Mouse (Mus musculus): ENCODE data around the gene Gm28845. TPM values are rescaled to one million over a fixed set of nuclear protein-coding genes. Genes with fewer than 3 reads are reported as not detected.

The Gm28845 gene
- not detected for polyA plus RNA-seq (2017; shearing (Covaris generic))

DNA sequence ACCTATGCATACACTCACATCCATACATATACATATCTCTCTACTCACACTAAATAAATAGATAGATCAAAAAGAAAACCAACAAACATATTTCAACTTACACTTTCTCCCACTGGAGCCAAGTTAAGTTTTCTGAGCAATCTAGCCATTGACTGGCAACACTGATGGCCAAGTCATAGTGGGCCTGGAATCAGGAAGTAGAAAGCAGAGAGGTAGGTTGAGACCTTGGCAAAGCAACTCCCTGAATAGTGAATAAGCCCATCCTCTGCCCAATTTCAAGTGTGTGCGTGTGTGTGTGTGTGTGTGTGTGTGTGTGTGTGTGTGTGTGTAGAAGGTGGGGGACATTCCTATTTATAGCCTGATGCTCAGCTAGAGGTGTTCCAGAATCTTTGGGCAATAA lies at the start of gene Gm28845:
Gene Gm28845, minus strand, starts transcription at position 121 of the 400 bp plus-strand sequence.

DNA sequence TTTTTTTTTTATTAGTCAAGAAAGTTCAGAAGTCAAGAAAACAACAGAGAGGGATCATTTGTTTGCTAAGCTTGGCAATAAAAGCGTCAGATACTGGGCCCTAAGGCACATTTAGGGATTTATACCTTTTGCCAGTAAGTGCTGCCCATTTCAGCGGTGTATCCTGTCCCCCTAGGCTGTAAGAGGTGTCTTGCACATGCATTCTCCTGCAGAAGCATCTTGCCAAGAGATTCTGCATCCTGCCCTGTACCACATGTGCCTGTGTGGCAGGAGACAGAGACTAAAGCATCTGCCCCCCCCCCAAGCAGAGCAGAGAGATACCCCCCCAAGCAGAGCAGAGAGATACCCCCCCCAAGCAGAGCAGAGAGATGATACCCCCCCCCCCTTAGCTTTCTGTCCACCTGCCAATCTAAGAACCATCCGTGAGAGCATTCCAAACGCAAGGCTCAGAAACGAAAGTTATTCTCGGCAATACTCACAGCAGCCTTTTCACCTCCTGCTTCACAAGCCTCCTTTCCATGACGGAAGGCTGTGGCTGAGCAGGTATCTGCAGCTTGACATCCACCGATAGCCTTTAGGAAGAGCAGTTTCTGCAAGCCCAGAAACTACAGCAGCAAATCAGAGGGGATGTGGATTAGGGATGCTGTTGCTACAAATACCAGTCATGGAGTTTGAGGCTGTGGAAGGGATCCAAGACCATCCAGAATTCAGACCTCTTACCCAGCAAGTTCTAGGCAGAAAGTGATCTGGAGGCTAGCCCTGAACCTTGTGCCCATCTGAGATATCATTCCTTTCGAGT lies 3.4 kb upstream of the Gm28845 start, which contains the start of gene D630023F18Rik:
Gene D630023F18Rik, minus strand, starts transcription at position 641 of the 799 bp plus-strand sequence.

DNA sequence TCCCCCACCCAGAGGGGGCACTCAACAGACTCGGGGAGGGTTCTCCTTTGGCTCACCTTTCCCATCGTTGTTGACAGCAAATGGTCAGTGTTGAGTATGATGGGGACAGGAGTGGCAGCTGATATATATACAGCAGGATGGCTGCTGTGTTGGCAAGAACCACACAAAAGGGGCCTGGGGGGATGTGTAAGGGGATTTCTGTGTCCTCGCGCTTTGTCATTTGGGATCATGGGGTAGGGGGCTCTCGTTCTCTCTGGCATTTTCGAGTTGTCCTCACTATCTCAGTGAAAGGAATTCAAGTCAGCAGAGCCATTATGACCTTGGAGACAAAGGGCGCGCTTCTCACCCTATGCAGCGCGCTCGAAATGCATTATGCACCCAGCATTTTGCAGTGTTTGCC lies 16.1 kb downstream of the Gm28845 start, which contains the start of gene Cryga:
Gene Cryga, minus strand, starts transcription at position 101 of the 400 bp plus-strand sequence.

DNA sequence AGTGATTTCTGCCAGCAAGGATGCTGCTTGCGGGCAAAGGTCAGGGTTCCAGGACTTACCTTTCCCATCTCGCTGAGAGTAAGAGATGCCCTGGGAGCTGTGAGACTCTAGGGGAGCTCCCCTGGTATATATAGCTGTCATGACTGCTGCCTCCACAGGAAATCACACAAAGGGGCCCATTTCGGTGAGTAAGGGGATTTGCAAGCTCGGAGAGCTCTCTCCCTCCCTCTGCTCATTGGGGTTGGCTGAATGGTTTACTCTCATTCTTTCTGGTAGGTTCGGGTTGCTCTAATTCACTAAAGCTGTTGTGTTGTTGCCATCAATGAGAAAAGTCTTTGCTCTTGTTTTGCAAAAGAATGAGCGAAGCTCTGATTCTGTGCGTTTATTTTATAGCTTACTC lies 37.2 kb downstream of the Gm28845 start, which contains the start of gene Crygb:
Gene Crygb, minus strand, starts transcription at position 101 of the 400 bp plus-strand sequence.

DNA sequence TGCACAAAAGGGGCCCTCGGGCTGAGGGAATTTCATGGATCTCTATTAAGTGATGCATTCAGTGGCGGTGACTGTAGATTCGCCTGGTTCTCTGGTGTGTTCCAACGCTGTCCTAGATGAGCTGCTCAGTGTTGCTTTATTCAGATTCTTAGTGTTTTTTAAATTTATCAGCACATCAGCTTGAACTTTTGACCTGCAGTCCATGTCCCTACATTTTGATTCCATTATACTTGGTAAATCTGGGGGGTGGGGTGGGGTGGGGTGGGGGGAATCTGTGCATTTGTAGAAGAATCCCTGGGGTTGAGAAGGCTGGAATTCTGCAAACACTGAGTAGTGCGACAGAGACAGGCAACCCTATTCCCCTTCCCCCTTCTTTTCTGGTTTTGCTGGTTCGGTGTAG lies 45.8 kb downstream of the Gm28845 start, which contains the start of gene Crygc:
Gene Crygc, minus strand, starts transcription at position 101 of the 400 bp plus-strand sequence.

DNA sequence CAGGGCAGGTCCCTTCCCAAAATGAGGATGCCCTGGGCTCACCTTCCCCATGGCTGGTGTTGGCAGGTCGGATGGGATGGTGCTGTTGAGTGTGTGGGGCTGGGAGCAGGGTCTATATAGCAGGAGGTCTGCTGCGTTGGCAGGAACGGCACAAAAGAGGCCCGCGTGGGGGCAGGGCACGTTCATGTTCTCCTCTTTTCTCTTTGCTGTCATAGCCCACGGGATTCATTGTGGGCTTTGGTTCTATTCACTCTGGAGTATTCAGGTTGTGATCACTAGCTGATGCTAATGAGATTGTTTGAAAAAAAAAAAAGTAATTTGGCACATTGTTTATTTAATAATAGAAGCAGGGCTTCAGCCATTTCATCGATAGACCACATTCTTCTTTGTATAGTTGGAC lies 56.0 kb downstream of the Gm28845 start, which contains the start of gene Crygd:
Gene Crygd, minus strand, starts transcription at position 101 of the 400 bp plus-strand sequence.

DNA sequence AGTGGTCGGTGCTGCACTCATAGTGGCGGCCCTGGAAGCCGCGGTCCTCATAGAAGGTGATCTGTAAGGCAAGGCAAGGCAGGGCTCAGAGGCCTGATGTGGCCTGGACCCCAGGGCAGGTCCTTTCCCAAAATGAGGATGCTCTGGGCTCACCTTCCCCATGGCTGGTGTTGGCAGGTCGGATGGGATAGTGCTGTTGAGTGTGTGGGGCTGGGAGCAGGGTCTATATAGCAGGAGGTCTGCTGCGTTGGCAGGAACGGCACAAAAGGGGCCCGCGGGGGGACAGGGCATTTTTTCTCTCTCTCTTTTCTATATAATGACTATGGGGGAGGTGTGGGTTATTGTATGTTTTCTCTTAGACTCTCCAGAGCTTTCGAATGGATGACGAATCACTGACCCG lies 68.4 kb downstream of the Gm28845 start, which contains the start of gene Cryge:
Gene Cryge, minus strand, starts transcription at position 198 of the 400 bp plus-strand sequence.

Other genes starting within 250 kb of the Gm28845 start
- 1 to 10 TPM; 2.5 to 3.0 TPM for gene Plekhm3, start 162.7 kb downstream of the Gm28845 start, polyA plus RNA-seq (2017; shearing (Covaris generic))
- gene Akr1cl, start 86.8 kb downstream of the Gm28845 start, polyA plus RNA-seq (2017; shearing (Covaris generic)), result under 1 TPM in 1 of 2 experiments, not detected in 1; 0.86 TPM
- gene Cryge, start 68.4 kb downstream of the Gm28845 start, polyA plus RNA-seq (2017; shearing (Covaris generic)), result not detected
- gene Crygd, start 56.1 kb downstream of the Gm28845 start, polyA plus RNA-seq (2017; shearing (Covaris generic)), result not detected
- gene Crygc, start 45.9 kb downstream of the Gm28845 start, polyA plus RNA-seq (2017; shearing (Covaris generic)), result not detected
- gene Crygb, start 37.3 kb downstream of the Gm28845 start, polyA plus RNA-seq (2017; shearing (Covaris generic)), result not detected
- gene Cryga, start 16.2 kb downstream of the Gm28845 start, polyA plus RNA-seq (2017; shearing (Covaris generic)), result not detected
- gene D630023F18Rik, start 3.7 kb upstream of the Gm28845 start, polyA plus RNA-seq (2017; shearing (Covaris generic)), result not detected
- 10 to 100 TPM in 1 of 2 experiments, 1 to 10 TPM in 1; 10.0 to 12.3 TPM for gene Idh1, start 66.9 kb upstream of the Gm28845 start, polyA plus RNA-seq (2017; shearing (Covaris generic))
- 10 to 100 TPM; 19.9 to 26.1 TPM for gene Pikfyve, start 67.1 kb upstream of the Gm28845 start, polyA plus RNA-seq (2017; shearing (Covaris generic))
- under 1 TPM in 1 of 2 experiments, not detected in 1; 0.14 TPM for gene Pth2r, start 162.5 kb upstream of the Gm28845 start, polyA plus RNA-seq (2017; shearing (Covaris generic))

All from activated CD4-positive, CD25-positive, alpha-beta regulatory T cell (primary cell).